Mouse (Mus musculus): Measurements from ENCODE around the gene Nt5dc3. TPM values are rescaled to one million over a fixed set of nuclear protein-coding genes. Genes with fewer than 3 reads are reported as not detected.

Gene Nt5dc3
- polyA plus RNA-seq, 1 experiment from 2014 or later, result 0.35 TPM

DNA sequence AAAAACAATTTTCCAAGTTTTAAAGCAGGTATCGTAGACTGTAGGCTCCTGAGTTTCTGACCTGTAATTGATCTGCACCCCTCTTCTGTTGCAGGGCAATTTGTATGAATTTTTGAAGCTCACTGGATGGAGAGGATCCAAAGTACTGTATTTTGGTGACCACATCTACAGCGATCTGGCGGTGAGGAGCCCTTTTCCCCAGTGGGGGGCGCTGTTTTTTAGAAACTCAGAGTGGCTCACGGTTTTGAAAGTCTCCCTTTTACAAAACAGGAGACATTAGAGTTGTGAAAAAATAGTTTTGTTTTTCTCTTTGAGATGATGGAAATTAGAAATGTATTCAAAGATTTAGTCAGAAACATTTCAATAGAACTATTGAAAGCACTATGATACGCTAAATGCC lies 45.3 kb downstream of the Nt5dc3 start:
- Histone ChIP-seq H3K9ac (no peak overlapping the region), H3K4me2 (no peak overlapping the region), H3K4me1 (replicated peaks) (peaks cover 4% of the 10 kb centered on the region; the same call in 1 of the 2 replicates), H3K9me3 (replicated peaks) (no peaks in the 10 kb centered on the region), H3K4me3 (replicated peaks) (no peak overlapping the region), H3K27me3 (no peaks in the 10 kb centered on the region), H3K36me3 (peaks cover 11% of the 10 kb centered on the region; the same call in 1 of the 2 replicates), H3K27ac (no peak overlapping the region)
- WGBS (ENCODE audit: insufficient replicate concordance), result 83% methylated on average over 6 of the region's 6 CpGs
- no peak for ATAC-seq (ENCODE audit: low read depth)
- no peak for DNase-seq

DNA sequence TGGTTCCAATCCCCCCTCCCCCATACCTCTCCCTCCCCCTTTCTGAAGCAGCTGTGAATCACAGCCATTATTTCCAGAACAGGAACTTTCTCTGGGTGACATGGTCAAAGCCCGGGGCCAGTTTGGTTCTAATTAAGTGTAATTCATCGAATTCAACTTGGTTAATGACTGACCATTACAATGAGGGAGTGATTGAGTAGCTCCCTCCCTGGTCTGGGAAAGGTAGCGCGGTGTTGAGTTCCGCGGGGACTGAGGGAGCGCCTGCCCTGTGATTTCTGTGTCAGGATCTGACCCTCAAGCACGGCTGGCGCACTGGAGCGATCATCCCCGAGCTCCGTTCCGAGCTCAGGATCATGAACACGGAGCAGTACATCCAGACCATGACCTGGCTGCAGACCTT lies 46.1 kb downstream of the Nt5dc3 start:
- no peak for ATAC-seq (ENCODE audit: low read depth)
- no peak overlapping the region for H3K27ac ChIP-seq
- H3K4me2 ChIP-seq, result no peak overlapping the region
- no peak overlapping the region for H3K4me3 ChIP-seq (replicated peaks)
- no peak for DNase-seq
- peaks cover 15% of the 10 kb centered on the region; the same call in 1 of the 2 replicates for H3K36me3 ChIP-seq
- no peaks in the 10 kb centered on the region for H3K9me3 ChIP-seq (replicated peaks)
- no peaks in the 10 kb centered on the region for H3K4me1 ChIP-seq (replicated peaks)
- H3K27me3 ChIP-seq, result no peaks in the 10 kb centered on the region
- H3K9ac ChIP-seq, result no peak overlapping the region
- 80% methylated on average over 14 of the region's 14 CpGs for WGBS (ENCODE audit: insufficient replicate concordance)

DNA sequence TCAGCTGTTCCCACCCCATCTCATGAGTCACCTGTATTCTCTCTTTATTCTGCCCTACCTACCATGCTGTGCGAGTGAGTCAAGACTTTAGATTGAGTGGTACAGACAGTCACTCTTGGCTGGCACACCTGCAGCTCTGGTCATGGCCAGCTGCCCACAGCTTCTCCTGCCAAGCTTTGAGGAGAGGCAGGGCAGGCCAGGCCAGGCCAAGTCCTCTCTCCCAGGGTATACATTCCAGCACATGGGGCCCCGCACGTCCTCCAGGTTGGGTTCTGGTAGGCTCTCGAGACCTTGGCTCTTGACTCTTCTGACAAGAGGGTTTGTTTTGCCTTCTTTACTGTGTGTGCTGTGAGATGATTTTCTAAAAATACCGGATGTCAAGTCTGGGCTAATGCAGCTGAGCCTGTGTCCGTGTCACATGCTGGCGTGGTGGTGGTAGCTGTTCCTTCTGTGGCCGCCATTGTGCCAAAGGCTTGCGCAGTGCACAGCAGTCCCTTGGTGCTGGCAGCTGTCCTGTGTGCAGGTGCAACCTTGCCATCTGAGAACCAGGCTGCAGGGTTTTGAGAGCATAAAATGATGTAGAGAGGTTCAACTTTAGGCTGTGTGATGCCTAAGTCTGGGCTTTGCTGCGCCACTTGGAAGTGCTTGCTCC lies 47.2 kb downstream of the Nt5dc3 start:
- DNase-seq (no peak), ATAC-seq (ENCODE audit: low read depth) (no peak)
- Histone ChIP-seq H3K4me2 (no peak overlapping the region), H3K4me3 (replicated peaks) (no peak overlapping the region), H3K36me3 (peaks cover 15% of the 10 kb centered on the region; the same call in 1 of the 2 replicates), H3K4me1 (replicated peaks) (no peaks in the 10 kb centered on the region), H3K9ac (no peak overlapping the region), H3K27ac (no peak overlapping the region), H3K27me3 (no peaks in the 10 kb centered on the region), H3K9me3 (replicated peaks) (no peaks in the 10 kb centered on the region)
- WGBS (ENCODE audit: insufficient replicate concordance), result 82% methylated on average over 10 of the region's 10 CpGs

DNA sequence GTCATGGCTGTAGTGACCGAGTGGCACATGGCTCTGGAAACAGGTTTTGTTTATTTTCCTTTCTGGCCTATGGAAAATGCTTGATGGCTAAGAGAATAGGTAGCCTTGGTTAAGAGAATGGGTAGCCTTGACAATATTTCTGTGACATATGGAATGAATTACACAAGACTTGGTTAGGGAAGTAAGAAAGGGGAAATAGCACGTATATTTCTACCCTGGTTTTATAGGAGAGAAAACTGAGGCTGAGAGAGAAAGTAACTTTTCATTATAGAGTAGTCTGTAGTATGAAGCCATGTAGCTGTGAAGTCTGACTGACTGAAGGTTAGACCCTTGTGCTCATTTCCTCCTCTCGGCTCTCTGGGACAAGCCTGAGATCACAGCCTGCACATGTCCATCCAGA lies 48.1 kb downstream of the Nt5dc3 start:
- Histone ChIP-seq H3K27ac (no peak overlapping the region), H3K36me3 (peaks cover 18% of the 10 kb centered on the region; the same call in 1 of the 2 replicates), H3K4me3 (replicated peaks) (no peak overlapping the region), H3K9me3 (replicated peaks) (no peaks in the 10 kb centered on the region), H3K27me3 (no peaks in the 10 kb centered on the region), H3K4me1 (replicated peaks) (no peaks in the 10 kb centered on the region), H3K4me2 (no peak overlapping the region), H3K9ac (no peak overlapping the region)
- DNase-seq (no peak), ATAC-seq (ENCODE audit: low read depth) (no peak)
- WGBS (ENCODE audit: insufficient replicate concordance), result 66% methylated on average over 3 of the region's 3 CpGs

- DNase-seq (no peak), ATAC-seq (ENCODE audit: low read depth) (no peak)
- Histone ChIP-seq H3K27me3 (no peaks in the 10 kb centered on the region), H3K36me3 (peaks cover 20% of the 10 kb centered on the region; the same call in 1 of the 2 replicates), H3K9ac (no peak overlapping the region), H3K4me1 (replicated peaks) (no peaks in the 10 kb centered on the region), H3K4me2 (no peak overlapping the region), H3K27ac (no peak overlapping the region), H3K9me3 (replicated peaks) (no peaks in the 10 kb centered on the region), H3K4me3 (replicated peaks) (no peak overlapping the region)
- 80% methylated on average over 15 of the region's 15 CpGs for WGBS (ENCODE audit: insufficient replicate concordance)
Measured at GRCm38 (mm10) chr10:86828221-86829135, 49.7 kb downstream of the Nt5dc3 start.

DNA sequence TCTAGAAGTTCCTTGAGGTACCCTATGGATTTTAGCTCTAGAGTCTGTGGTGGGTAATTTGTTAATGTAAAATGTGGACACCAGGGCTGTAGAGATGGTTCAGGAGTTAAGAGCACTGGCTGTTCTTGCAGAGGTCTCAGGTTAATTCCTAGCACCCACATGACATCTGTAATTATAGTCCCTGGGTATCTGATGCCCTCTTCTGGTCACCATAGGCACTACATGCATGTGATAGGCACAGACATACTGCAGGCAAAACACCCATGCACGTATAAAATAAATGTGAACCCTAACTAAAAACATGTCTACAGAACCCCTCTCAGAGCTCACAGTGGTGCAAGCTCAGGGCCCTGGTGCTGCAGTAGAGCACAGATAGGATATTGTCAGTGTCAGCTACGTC lies 50.7 kb downstream of the Nt5dc3 start:
- ATAC-seq (ENCODE audit: low read depth), result no peak
- no peaks in the 10 kb centered on the region for H3K9me3 ChIP-seq (replicated peaks)
- no peak overlapping the region for H3K27ac ChIP-seq
- H3K4me2 ChIP-seq, result no peak overlapping the region
- WGBS (ENCODE audit: insufficient replicate concordance), result 72% methylated on average over 2 of the region's 2 CpGs
- peaks cover 20% of the 10 kb centered on the region; the same call in 1 of the 2 replicates for H3K36me3 ChIP-seq
- no peak overlapping the region for H3K9ac ChIP-seq
- H3K27me3 ChIP-seq, result no peaks in the 10 kb centered on the region
- no peak for DNase-seq
- no peak overlapping the region for H3K4me3 ChIP-seq (replicated peaks)
- no peaks in the 10 kb centered on the region for H3K4me1 ChIP-seq (replicated peaks)

- Histone ChIP-seq H3K36me3 (0 out of 2 replicates have a peak, but pooled peaks cover 3% of the 10 kb centered on the region), H3K4me1 (replicated peaks) (no peaks in the 10 kb centered on the region), H3K4me3 (replicated peaks) (no peak overlapping the region), H3K4me2 (no peak overlapping the region), H3K9ac (no peak overlapping the region), H3K27me3 (no peaks in the 10 kb centered on the region), H3K9me3 (replicated peaks) (no peaks in the 10 kb centered on the region), H3K27ac (no peak overlapping the region)
- no peak for ATAC-seq (ENCODE audit: low read depth)
- no peak for DNase-seq
- WGBS (ENCODE audit: insufficient replicate concordance), result 75% methylated on average over 4 of the region's 4 CpGs
Measured at GRCm38 (mm10) chr10:86836784-86837183, 58.0 kb downstream of the Nt5dc3 start.

DNA sequence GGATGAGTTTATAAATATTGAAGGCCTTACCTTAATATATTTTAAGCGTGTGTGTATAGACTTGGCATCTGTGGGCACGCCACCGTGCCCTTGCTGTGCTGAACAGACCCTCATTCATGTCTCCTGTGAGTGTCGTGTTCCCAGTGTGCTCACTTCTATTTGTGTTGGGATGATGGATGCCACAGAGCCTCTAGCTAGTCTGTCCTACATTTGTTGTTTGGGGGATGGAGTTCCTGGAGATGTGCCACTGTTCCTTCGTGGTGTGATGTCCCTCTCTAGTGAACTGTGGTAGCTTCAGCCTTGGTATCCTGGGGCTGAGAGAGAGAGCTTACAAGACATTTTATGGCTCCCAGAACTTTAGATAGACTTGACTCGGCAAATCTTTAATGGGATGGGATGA lies 60.0 kb downstream of the Nt5dc3 start:
- 84% methylated on average over 6 of the region's 6 CpGs for WGBS (ENCODE audit: insufficient replicate concordance)
- Histone ChIP-seq H3K4me1 (replicated peaks) (no peaks in the 10 kb centered on the region), H3K27ac (no peak overlapping the region), H3K9me3 (replicated peaks) (no peaks in the 10 kb centered on the region), H3K4me3 (replicated peaks) (no peak overlapping the region), H3K4me2 (no peak overlapping the region), H3K27me3 (peaks cover 5% of the 10 kb centered on the region; the same call in 1 of the 2 replicates), H3K36me3 (no peaks in the 10 kb centered on the region), H3K9ac (no peak overlapping the region)
- ATAC-seq (ENCODE audit: low read depth) (no peak), DNase-seq (no peak)

GRCm38 (mm10) chr10:86842659-86843058 lies 63.9 kb downstream of the Nt5dc3 start:
- Histone ChIP-seq H3K36me3 (no peaks in the 10 kb centered on the region; the same call in 1 of the 2 replicates), H3K4me2 (no peak overlapping the region), H3K27me3 (peaks cover 5% of the 10 kb centered on the region; the same call in 1 of the 2 replicates), H3K4me3 (replicated peaks) (no peak overlapping the region), H3K9ac (no peak overlapping the region), H3K4me1 (replicated peaks) (peaks cover 6% of the 10 kb centered on the region; the same call in 1 of the 2 replicates), H3K9me3 (replicated peaks) (no peaks in the 10 kb centered on the region), H3K27ac (no peak overlapping the region)
- ATAC-seq (ENCODE audit: low read depth) (no peak), DNase-seq (no peak)
- WGBS (ENCODE audit: insufficient replicate concordance), result 79% methylated on average over 5 of the region's 5 CpGs

- H3K27ac ChIP-seq, result no peak overlapping the region
- H3K4me1 ChIP-seq (replicated peaks), result peaks cover 6% of the 10 kb centered on the region; the same call in 1 of the 2 replicates
- DNase-seq (no peak), ATAC-seq (ENCODE audit: low read depth) (no peak)
- 65% methylated on average over 9 of the region's 9 CpGs for WGBS (ENCODE audit: insufficient replicate concordance)
- H3K9me3 ChIP-seq (replicated peaks), result no peaks in the 10 kb centered on the region
- no peaks in the 10 kb centered on the region; the same call in 1 of the 2 replicates for H3K36me3 ChIP-seq
- no peak overlapping the region for H3K4me3 ChIP-seq (replicated peaks)
- H3K9ac ChIP-seq, result no peak overlapping the region
- H3K27me3 ChIP-seq, result peaks cover 20% of the 10 kb centered on the region
- H3K4me2 ChIP-seq, result no peak overlapping the region
Measured at GRCm38 (mm10) chr10:86846926-86847467, 68.2 kb downstream of the Nt5dc3 start.

DNA sequence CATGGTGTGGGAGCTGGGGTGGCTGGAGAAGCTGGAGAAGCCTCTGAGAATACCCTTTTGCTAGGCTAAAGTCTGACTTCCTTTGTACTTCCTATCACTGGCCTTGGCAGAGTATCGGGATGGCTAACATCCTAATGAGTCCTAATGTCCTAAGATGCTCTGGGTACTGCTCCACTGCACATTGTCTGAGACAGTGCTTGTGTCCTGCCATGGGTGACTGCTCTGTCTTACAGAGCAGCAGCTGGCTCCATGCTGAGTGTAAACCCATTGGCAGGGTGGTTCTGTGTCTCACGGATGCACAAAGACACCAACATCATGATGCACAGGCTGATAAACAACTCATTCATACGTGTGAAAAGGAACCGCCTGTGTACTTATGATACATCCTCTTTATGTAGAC lies 70.3 kb downstream of the Nt5dc3 start:
- no peak overlapping the region for H3K9ac ChIP-seq
- H3K4me1 ChIP-seq (replicated peaks), result peaks cover 6% of the 10 kb centered on the region; the same call in 1 of the 2 replicates
- no peak overlapping the region for H3K4me2 ChIP-seq
- H3K9me3 ChIP-seq (replicated peaks), result no peaks in the 10 kb centered on the region
- no peak for DNase-seq
- no peak for ATAC-seq (ENCODE audit: low read depth)
- H3K27me3 ChIP-seq, result peaks cover 15% of the 10 kb centered on the region
- no peak overlapping the region for H3K4me3 ChIP-seq (replicated peaks)
- H3K27ac ChIP-seq, result no peak overlapping the region
- WGBS (ENCODE audit: insufficient replicate concordance), result 73% methylated on average over 4 of the region's 4 CpGs
- no peaks in the 10 kb centered on the region; the same call in 1 of the 2 replicates for H3K36me3 ChIP-seq

Measured in liver, embryonic 13.5 days (tissue).